Mouse (Mus musculus): ENCODE results near the gene Krt5.

DNA sequence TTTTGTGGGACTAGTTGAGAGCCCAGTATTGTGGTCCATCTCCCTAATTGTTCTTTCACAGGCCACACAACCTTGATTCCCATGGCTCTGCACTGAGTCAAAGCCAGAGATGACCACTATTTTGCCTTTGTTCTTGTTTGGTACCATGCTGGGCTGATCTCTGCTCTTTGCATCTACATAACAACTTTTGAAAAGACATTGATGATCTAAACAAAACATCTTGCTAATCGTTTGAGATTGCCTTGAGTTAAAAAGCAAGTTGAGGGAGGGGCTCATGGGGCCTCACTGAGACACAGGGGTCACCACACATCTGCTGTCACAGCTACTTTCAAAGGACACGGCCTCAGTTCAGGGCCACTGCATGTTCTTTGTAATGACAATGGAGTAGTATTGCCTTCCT lies 10.3 kb downstream of the Krt5 start:
- TF ChIP-seq CTCF (IDR thresholded peaks at IDR 0.05; ENCODE audit: control insufficient read depth, insufficient read depth, insufficient read length), result no peak
- TF ChIP-seq USF1 (IDR thresholded peaks at IDR 0.05; ENCODE audit: low read depth), result no peak
- TF ChIP-seq MAX (IDR thresholded peaks at IDR 0.05), result no peak
- TF ChIP-seq MYOD1 (IDR thresholded peaks at IDR 0.05; ENCODE audit: control insufficient read depth, insufficient read length, low read depth), result no peak
- TF ChIP-seq FOSL1 (IDR thresholded peaks at IDR 0.05; ENCODE audit: insufficient read depth, low read length, poor library complexity, severe bottlenecking), result no peak

Measured in C2C12 (cell line).